Mouse (Mus musculus) frontal cortex, postnatal 10 days (tissue): ENCODE data around the gene Scd4.
"Not testable (repeated sequence)": the region's sequence is repeated elsewhere in the genome, so short reads cannot be mapped to it uniquely, and the experiment has no call there.

Source experiments
- DNase-seq, 2 experiments: peaks; one replicate each; pipeline ENCODE4 v3.0.0; 2022; ENCODE audit warnings: low spot score in 2 of 2, mixed read lengths in 1 of 2

Scd4 gene

DNA sequence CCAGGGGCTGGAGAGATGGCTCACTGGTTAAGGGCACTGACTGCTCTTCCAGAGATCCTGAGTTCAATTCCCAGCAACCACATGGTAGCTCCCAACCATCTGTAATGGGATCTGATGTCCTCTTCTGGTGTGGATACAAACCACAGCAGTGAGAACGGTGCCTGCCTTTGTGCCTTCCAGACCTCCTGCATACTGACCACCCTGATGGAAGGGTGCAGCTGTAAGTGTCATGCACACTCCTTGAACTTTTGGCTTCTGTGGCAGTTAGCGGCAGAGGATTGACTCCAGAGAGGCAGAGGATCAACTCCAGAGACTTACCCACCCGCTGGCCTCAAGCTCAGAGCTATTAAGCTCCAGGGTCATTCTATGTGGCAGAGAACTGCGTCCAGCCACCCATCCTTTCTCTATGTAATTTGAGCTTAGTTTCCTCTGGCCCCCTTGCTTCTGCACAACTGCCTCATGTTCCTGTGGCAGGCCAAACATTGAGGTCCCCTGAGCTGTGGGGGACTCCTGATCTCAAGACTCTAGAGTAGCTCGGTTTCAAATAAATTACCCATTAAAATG is 16.1 kb upstream of the Scd4 start:
- DNase-seq, result no peak

DNA sequence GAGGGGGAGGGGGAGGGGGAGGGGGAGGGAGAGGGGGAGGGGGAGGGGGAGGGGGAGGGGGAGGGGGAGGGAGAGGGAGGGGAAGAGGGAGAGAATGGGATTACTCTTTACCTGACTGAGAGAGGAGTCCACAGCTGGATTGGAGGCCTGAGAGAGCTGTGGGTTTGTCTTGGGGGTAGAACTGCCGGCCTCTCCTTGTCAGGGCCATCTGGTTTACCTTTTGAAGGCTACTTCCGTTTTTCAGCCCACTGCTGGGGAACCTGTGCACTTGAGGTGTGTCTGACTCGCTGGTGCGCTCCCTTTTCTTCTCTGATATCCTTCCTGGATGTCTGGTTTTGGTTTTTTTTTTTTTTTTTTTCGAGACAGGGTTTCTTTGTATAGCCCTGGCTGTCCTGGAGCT is 15.5 kb upstream of the Scd4 start:
- no peak for DNase-seq

DNA sequence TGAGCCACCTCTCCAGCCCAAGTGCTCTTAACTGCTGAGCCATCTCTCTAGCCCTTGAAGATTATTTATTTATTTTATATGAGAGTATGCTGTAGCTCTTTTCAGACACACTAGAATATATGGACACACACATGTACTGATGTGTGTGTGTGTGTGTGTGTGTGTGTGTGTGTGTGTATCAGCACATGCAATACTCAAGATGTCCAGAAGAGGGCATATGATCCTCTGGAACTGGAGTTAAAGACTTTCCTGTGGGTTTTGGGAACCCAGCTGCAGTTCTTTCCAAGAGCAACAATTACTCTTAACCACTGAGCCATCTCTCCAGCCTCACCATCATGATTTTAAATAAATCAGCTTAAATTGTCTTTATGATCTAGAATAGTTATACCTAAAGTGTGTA is 14.3 kb upstream of the Scd4 start:
- no peak for DNase-seq

GRCm38 (mm10) chr19:44320316-44320715 is 12.6 kb upstream of the Scd4 start:
- DNase-seq, result no peak

GRCm38 (mm10) chr19:44321201-44321600 is 11.7 kb upstream of the Scd4 start:
- DNase-seq, result no peak

GRCm38 (mm10) chr19:44321631-44322030 is 11.3 kb upstream of the Scd4 start:
- no peak for DNase-seq

GRCm38 (mm10) chr19:44329566-44329965 is 3.3 kb upstream of the Scd4 start:
- no peak for DNase-seq

GRCm38 (mm10) chr19:44331128-44331527 is 1.8 kb upstream of the Scd4 start:
- DNase-seq, result not testable (repeated sequence)

DNA sequence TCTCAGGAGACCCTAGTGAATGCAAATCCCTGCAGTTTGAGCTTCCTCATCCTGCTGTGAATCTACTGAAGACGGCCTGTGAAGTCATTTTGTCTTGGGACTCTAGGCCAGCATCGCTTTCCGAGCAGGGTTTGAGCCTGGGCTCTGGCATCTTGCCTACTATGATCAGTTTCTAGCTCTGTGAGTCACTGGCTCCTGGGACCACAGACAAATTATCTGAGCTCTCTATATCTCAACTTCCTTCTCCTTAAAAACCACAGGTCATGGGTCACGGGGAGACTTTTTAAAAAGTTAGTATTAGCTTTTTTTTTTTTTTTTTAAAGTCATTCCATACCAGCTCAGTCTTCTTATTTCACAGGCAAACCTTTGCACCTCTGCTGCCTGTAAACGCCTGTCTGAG is 981 bp upstream of the Scd4 start:
- DNase-seq, result no peak

- no peak for DNase-seq
These were observed 566 bp upstream of the Scd4 start for GRCm38 (mm10) chr19:44332326-44332725.

GRCm38 (mm10) chr19:44333991-44334390 is 1.1 kb downstream of the Scd4 start:
- no peak for DNase-seq

DNA sequence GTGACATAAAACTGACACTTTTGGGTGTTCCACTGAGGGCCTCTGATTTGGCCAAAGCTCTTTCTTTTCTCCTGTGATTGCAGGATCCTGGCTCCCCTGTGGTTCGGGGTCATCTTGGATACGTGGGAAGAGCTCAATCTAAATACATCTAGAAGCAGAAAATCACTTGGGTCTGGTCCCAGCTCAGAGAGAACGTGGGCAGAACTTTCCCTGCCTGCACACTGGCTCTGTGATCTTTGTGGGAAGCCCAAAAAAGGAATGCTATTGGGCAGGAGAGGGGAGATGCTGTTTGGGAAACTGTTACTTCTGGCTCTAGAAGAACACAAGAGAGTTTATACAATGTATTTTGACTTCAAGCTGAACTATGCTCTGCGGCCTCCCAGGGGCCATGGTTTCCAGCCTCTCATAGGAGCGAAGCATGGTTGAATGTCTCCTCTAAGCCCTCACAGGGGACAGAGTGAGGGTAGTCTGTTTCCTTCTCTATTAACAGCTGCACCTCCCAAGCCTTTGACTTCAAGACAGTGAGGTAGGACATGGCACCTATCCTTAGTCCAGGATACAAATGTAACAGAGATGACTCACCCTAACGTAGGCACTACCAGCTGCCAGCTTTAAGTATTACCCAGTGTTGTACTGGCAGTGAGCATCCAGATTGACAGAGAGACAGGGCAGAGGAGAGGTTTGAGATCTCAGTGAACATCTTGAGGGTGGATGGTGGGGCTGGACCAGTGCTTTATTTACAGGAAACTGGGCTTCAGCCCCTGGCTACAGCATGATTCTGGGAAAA is 3.2 kb downstream of the Scd4 start:
- no peak for DNase-seq

DNA sequence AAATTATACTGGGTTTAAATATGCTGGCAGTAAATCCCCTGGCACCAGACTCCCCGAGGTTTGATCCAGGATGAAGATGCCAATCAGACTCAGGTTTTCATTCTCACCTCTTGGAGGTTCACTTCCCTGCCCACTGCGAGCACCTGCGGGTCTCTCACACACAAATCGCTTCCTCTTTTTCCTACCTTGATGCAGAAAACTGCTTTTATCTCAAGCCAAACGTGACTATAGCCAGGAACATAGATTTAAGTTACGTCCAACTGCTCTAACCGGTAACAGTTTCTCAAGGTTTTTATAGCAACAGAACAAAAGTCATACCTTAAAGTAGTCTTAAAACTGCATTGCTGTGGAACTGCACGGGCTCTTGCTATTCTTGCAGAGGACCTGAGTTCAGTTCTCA is 16.8 kb downstream of the Scd4 start:
- no peak for DNase-seq

- DNase-seq, result no peak
These were observed 18.9 kb downstream of the Scd4 start for GRCm38 (mm10) chr19:44351756-44352155.

DNA sequence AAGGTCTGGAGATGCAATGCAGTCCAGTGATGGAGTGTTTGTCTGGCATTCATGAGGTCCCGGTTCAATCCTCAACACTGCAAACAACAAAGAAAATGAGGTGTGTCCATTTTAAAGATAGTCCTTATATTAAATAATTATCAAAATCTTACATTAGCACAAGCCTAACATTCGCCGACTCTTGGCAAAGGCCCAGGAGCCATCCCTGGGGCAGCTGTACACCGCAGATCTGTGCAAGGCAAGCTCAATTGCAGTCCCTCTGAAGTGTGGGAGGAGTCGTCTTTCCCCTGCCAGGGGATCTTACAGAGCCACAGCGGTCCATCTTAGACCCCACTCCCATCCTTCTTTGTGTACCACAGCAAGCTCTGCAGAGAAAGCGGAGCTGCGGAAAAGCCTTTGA is 25.8 kb downstream of the Scd4 start:
- no peak for DNase-seq

DNA sequence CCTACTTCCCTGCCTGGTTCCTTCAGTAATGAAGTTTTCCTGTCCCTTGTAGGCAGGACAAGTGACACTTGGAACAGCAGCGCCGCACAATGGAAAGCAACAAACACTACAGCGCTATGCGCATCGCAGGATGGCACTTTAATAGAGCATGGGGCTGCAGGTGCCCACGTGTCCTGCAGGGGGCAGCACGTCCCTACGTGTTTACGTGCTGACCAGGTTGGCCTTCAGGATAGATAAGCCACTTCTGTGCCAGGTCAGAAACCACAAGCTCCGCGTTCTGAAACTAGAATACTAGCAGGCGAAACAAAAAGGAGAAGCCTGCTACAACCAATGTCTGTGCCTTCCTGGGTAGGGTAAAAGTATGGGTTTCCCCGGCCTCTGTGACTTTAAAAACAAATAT is 30.6 kb downstream of the Scd4 start:
- peak; percentile 39 to 68 for DNase-seq

DNA sequence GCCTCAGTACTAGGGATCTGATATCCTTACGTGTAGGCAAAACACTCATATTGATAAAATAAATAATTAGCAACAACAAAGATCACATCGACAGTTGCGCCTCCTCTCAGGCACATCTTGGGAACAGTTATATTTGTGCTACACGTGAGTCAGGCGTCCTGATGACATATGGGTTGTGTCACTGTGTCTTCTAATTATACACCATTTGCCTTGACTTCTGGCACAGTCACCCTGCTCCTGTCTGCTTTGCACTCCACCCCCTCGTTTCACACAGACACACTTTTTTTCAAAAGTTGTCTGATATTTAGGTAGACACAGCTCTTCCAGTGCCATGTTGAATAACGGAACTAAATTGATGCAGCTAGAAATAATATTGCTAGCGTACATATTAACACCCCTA is 31.1 kb downstream of the Scd4 start:
- no peak for DNase-seq

- DNase-seq, result no peak
These were observed 32.8 kb downstream of the Scd4 start for GRCm38 (mm10) chr19:44365733-44366132.

DNA sequence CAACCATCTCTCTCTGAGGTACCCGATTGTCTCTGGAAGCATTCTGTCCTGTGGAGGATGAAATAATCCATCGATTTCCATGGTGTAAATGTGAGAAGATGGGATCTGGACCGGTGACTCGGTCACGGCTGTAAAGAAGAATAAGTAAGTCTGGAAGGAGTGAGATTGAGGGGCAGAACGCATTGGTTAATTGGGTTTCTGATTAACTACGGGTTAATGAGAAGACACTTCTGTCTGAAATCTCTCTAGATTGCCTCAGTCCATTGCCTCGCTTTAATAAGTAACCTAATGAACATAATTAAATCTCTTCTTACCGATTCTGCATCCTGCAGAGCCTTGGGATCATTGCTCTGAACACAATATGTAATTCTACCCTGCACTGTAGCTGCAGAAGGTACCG is 34.2 kb downstream of the Scd4 start:
- DNase-seq, result not testable (repeated sequence)

DNA sequence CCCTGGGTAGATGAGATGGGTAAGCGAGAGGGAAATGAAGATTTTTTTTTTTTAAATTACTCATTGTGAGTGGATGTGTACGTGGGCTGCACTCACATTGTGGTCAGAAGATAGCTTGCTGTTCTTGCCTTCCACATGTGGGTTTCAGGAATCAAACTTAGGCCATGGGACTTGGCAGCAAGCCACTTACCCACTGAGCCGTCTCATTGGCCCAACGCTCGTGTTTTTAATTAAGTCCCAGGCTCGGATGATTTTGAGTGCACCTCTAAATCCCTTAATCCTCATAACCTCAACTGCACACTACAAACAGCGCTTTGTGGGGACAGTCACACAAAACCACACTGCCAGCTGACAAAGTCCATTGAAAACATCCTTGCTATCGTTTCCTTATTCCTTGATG is 36.5 kb downstream of the Scd4 start:
- DNase-seq, result no peak

DNA sequence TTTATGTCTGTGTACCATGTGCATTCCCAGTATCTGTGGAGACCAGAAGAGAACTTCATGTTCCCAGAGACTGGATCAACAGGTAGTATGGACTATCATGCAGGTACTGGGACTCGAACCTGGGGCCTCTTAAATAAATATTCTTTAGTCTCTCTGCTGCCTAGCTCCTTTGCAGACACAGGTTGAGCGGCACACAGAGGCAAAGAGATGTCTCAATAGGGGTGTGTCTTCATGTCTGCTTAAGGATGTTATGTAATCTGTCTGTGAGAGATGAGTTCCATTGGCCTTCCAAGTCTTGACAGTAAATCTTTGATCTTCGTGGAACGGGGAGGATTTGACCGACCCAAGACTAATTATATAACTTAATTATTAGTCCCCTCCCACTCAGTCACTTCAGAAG is 37.3 kb downstream of the Scd4 start:
- no peak for DNase-seq

GRCm38 (mm10) chr19:44372969-44373368 is 40.1 kb downstream of the Scd4 start:
- peak; percentile 34 to 45 for DNase-seq

GRCm38 (mm10) chr19:44376511-44376951 is 43.6 kb downstream of the Scd4 start:
- DNase-seq, result no peak
